Mouse (Mus musculus) common myeloid progenitor, adult 5-6 weeks (primary cell): Measurements from ENCODE around the gene Bet1. TPM values are rescaled to one million over a fixed set of nuclear protein-coding genes. Genes with fewer than 3 reads are reported as not detected.
A peak's percentile ranks its signal among the peaks of the same experiment; 100 is the strongest.

Source experiments
- ATAC-seq: replicated peaks from 2 replicates; pipeline ENCODE4 v1.8.0; 2016; ENCODE audit warnings: low read depth, mild to moderate bottlenecking, moderate TSS enrichment, inconsistent platforms; ENCODE audit not compliant: poor library complexity, severe bottlenecking
- total RNA-seq: library from RNA; stranded (forward); fragments of 200-1000, 187-1606 nt; gene quantifications from 2 replicates; pipeline ENCODE4 v1.2.3, GENCODE M21; 2017

Gene Bet1
- total RNA-seq = 51.5 and 53.8 TPM in 2 replicates

- ATAC-seq = peak; percentile 99
Observed at GRCm38 (mm10) chr6:4086663-4087454, at the start of gene Bet1. Gene Bet1, minus strand, starts transcription at chr6:4086972.

- ATAC-seq = 0 out of 2 replicates have a peak, but pooled peaks have one; percentile 18
Observed at GRCm38 (mm10) chr6:4132239-4132638, 45.5 kb upstream of the Bet1 start.

GRCm38 (mm10) chr6:4131149-4131548, 44.4 kb upstream of the Bet1 start:
- ATAC-seq = no peak

- ATAC-seq = no peak
Observed at GRCm38 (mm10) chr6:4118611-4119010, 31.8 kb upstream of the Bet1 start.

- ATAC-seq = no peak
Observed at GRCm38 (mm10) chr6:4090423-4090822, 3.7 kb upstream of the Bet1 start.

GRCm38 (mm10) chr6:4072281-4072680, 14.5 kb downstream of the Bet1 start:
- no peak for ATAC-seq

- ATAC-seq = no peak
Observed at GRCm38 (mm10) chr6:4069714-4070113, 17.1 kb downstream of the Bet1 start.

- ATAC-seq = no peak
Observed at GRCm38 (mm10) chr6:4054387-4054786, 32.4 kb downstream of the Bet1 start.

GRCm38 (mm10) chr6:4052843-4053242, 33.9 kb downstream of the Bet1 start:
- no peak for ATAC-seq

- ATAC-seq = peak; percentile 29; the same call in 1 of the 2 replicates
Observed at GRCm38 (mm10) chr6:4047200-4047599, 39.6 kb downstream of the Bet1 start.

GRCm38 (mm10) chr6:4041821-4042220, 45.0 kb downstream of the Bet1 start:
- no peak for ATAC-seq

- ATAC-seq = no peak
Observed at GRCm38 (mm10) chr6:4030956-4031355, 55.8 kb downstream of the Bet1 start.

Other genes with a start within 250 kb of the Bet1 start
- 0.69 TPM in 1 of 2 replicates, not detected in the other for gene Tfpi2, start 98.1 kb downstream of the Bet1 start, total RNA-seq
- not detected in 2 replicates for gene Gngt1, start 93.2 kb downstream of the Bet1 start, total RNA-seq
- 4.8 and 5.9 TPM in 2 replicates for gene Gng11, start 83.1 kb downstream of the Bet1 start, total RNA-seq